Mouse (Mus musculus) kidney, adult 2 months (tissue): ENCODE results near the gene Sertm1. TPM values are rescaled to one million over a fixed set of nuclear protein-coding genes. Genes with fewer than 3 reads are reported as not detected.

Source experiments
- DNase-seq: peaks from one replicate; pipeline ENCODE4 v3.0.0; 2021
- H3K27ac ChIP-seq: fragments of 200-500 bp; 2 replicates; pipeline ENCODE4 v1.5.1; 2012; ENCODE audit warnings: low read depth, low read length, control low read depth, inconsistent platforms; ENCODE audit not compliant: insufficient read depth
- H3K27me3 ChIP-seq: fragments of 200-500 bp; replicated peaks from 2 replicates; pipeline ENCODE4 v1.6.1; 2012; ENCODE audit warnings: mild to moderate bottlenecking, moderate library complexity, low read length, inconsistent platforms; ENCODE audit not compliant: control insufficient read depth, insufficient read depth
- H3K36me3 ChIP-seq: fragments of 200-500 bp; 2 replicates; pipeline ENCODE4 v1.6.1; 2012; ENCODE audit warnings: mild to moderate bottlenecking, moderate library complexity, low read length, inconsistent platforms; ENCODE audit not compliant: control insufficient read depth, insufficient read depth
- H3K4me1 ChIP-seq: fragments of 200-500 bp; 2 replicates; pipeline ENCODE4 v1.6.1; 2011; ENCODE audit warnings: low read length; ENCODE audit not compliant: control insufficient read depth, insufficient read depth
- H3K4me3 ChIP-seq: fragments of 200-500 bp; 2 replicates; pipeline ENCODE4 v1.5.1; 2011; ENCODE audit warnings: mild to moderate bottlenecking, low read depth, low read length, control low read depth; ENCODE audit not compliant: insufficient read depth
- CTCF ChIP-seq: fragments of 200-500 bp; conservative IDR thresholded peaks from 2 replicates; pipeline ENCODE4 v1.5.1; 2011; ENCODE audit warnings: low read depth, mild to moderate bottlenecking, control low read depth, low read length, moderate library complexity, mixed read lengths; ENCODE audit not compliant: insufficient read depth, insufficient read length
- POLR2A ChIP-seq: fragments of 200-500 bp; IDR thresholded peaks from one replicate; pipeline ENCODE4 v1.6.1; 2011; ENCODE audit warnings: low read depth, low read length, control low read depth
- WGBS: fragments of 180-500 bp; shearing (Covaris S2); methylation state at CpG from one replicate; pipeline ENCODE4 v1.1.7; 2018; 5-methylcytosine and 5-hydroxymethylcytosine counted together
- polyA plus RNA-seq: library from polyadenylated mRNA; depleted of rRNA; stranded (reverse); fragments of >200 nt; gene quantifications from 2 replicates; pipeline ENCODE4 v1.2.3, GENCODE M21; 2012; rRNA removed

Gene Sertm1
- polyA plus RNA-seq, 1 experiment: not detected

GRCm38 (mm10) chr3:54908878-54909277, 6.8 kb downstream of the Sertm1 start:
- no peaks in the 10 kb centered on the region for H3K27me3 ChIP-seq
- H3K27ac ChIP-seq: no peak overlapping the region
- DNase-seq: no peak
- H3K4me3 ChIP-seq: no peak overlapping the region
- H3K4me1 ChIP-seq: no peaks in the 10 kb centered on the region
- no peaks in the 10 kb centered on the region for H3K36me3 ChIP-seq
- no peak for TF ChIP-seq CTCF
- TF ChIP-seq POLR2A: no peak
- 66% methylated on average over 1 of the region's 1 CpGs for WGBS

GRCm38 (mm10) chr3:54897974-54898373, 17.7 kb downstream of the Sertm1 start:
- Histone ChIP-seq H3K4me1 (no peaks in the 10 kb centered on the region), H3K27me3 (no peaks in the 10 kb centered on the region), H3K27ac (no peak overlapping the region), H3K36me3 (no peaks in the 10 kb centered on the region), H3K4me3 (no peak overlapping the region)
- WGBS: 78% methylated on average over 10 of the region's 10 CpGs
- no peak for DNase-seq
- no peak for TF ChIP-seq POLR2A
- no peak for TF ChIP-seq CTCF

- TF ChIP-seq POLR2A: no peak
- TF ChIP-seq CTCF: no peak
- no peaks in the 10 kb centered on the region for H3K36me3 ChIP-seq
- H3K4me3 ChIP-seq: no peak overlapping the region
- no peak overlapping the region for H3K27ac ChIP-seq
- H3K27me3 ChIP-seq: no peaks in the 10 kb centered on the region; the same call in 1 of the 2 replicates
- 89% methylated on average over 1 of the region's 1 CpGs for WGBS
- no peaks in the 10 kb centered on the region for H3K4me1 ChIP-seq
- DNase-seq: no peak
Observed at GRCm38 (mm10) chr3:54894891-54895290, 20.8 kb downstream of the Sertm1 start.

- H3K27ac ChIP-seq: no peak overlapping the region
- no peaks in the 10 kb centered on the region; the same call in 1 of the 2 replicates for H3K27me3 ChIP-seq
- DNase-seq: no peak
- no peaks in the 10 kb centered on the region for H3K4me1 ChIP-seq
- H3K36me3 ChIP-seq: no peaks in the 10 kb centered on the region
- 57% methylated on average over 4 of the region's 4 CpGs for WGBS
- H3K4me3 ChIP-seq: no peak overlapping the region
- TF ChIP-seq CTCF: no peak
- no peak for TF ChIP-seq POLR2A
Observed at GRCm38 (mm10) chr3:54892218-54892617, 23.5 kb downstream of the Sertm1 start.

- Histone ChIP-seq H3K27ac (no peak overlapping the region), H3K4me3 (no peak overlapping the region), H3K36me3 (no peaks in the 10 kb centered on the region), H3K4me1 (no peaks in the 10 kb centered on the region), H3K27me3 (no peaks in the 10 kb centered on the region)
- 89% methylated on average over 2 of the region's 2 CpGs for WGBS
- TF ChIP-seq POLR2A: no peak
- no peak for TF ChIP-seq CTCF
- no peak for DNase-seq
Observed at GRCm38 (mm10) chr3:54886501-54886900, 29.2 kb downstream of the Sertm1 start.

Other genes with a start within 250 kb of the Sertm1 start
- 32.7 and 36.2 TPM in 2 replicates for gene Supt20, start 223.1 kb downstream of the Sertm1 start, polyA plus RNA-seq
- gene Gm21958, start 201.5 kb downstream of the Sertm1 start, polyA plus RNA-seq: not detected in 2 replicates
- 10.2 and 16.7 TPM in 2 replicates for gene Exosc8, start 180.5 kb downstream of the Sertm1 start, polyA plus RNA-seq
- 20.1 and 22.2 TPM in 2 replicates for gene Alg5, start 180.3 kb downstream of the Sertm1 start, polyA plus RNA-seq
- 1.1 and 1.3 TPM in 2 replicates for gene Smad9, start 160.3 kb downstream of the Sertm1 start, polyA plus RNA-seq
- 13.3 and 16.7 TPM in 2 replicates for gene Rfxap, start 108.1 kb downstream of the Sertm1 start, polyA plus RNA-seq
- gene Ccna1, start 139.6 kb upstream of the Sertm1 start, polyA plus RNA-seq: not detected in 2 replicates
- 10.1 and 10.9 TPM in 2 replicates for gene Spg20, start 196.2 kb upstream of the Sertm1 start, polyA plus RNA-seq
- gene Ccdc169, start 221.5 kb upstream of the Sertm1 start, polyA plus RNA-seq: 0.16 and 0.23 TPM in 2 replicates